Mouse (Mus musculus) intestine, embryonic 15.5 days (tissue): Measurements from ENCODE around the gene 4930432M17Rik. TPM values are rescaled to one million over a fixed set of nuclear protein-coding genes. Genes with fewer than 3 reads are reported as not detected.

ENCODE experiments used
- ATAC-seq: fragments of 200-750 bp; cut with Nextera tagmentation; 2 replicates; pipeline ENCODE4 v1.8.0; 2017; ENCODE audit warnings: moderate TSS enrichment, moderate library complexity
- H3K27ac ChIP-seq: fragments of 300-500 bp; sonication (generic); 2 replicates; pipeline ENCODE4 v1.5.1; 2015; ENCODE audit warnings: mild to moderate bottlenecking, inconsistent platforms
- H3K27me3 ChIP-seq: fragments of 300-500 bp; sonication (generic); replicated peaks from 2 replicates; pipeline ENCODE4 v1.6.1; 2015; ENCODE audit warnings: inconsistent platforms
- H3K36me3 ChIP-seq: fragments of 300-500 bp; sonication (generic); 2 replicates; pipeline ENCODE4 v1.6.1; 2015; ENCODE audit warnings: inconsistent platforms
- H3K4me1 ChIP-seq: fragments of 300-500 bp; sonication (generic); replicated peaks from 2 replicates; pipeline ENCODE4 v1.6.1; 2015; ENCODE audit warnings: inconsistent platforms
- H3K4me2 ChIP-seq: fragments of 300-500 bp; sonication (generic); replicated peaks from 2 replicates; pipeline ENCODE4 v1.6.1; 2015; ENCODE audit warnings: mild to moderate bottlenecking, inconsistent platforms
- H3K4me3 ChIP-seq: fragments of 300-500 bp; sonication (generic); replicated peaks from 2 replicates; pipeline ENCODE4 v1.5.1; 2015; ENCODE audit warnings: inconsistent platforms
- H3K9ac ChIP-seq: fragments of 300-500 bp; sonication (generic); 2 replicates; pipeline ENCODE4 v1.6.1; 2015; ENCODE audit warnings: inconsistent platforms
- H3K9me3 ChIP-seq: fragments of 300-500 bp; sonication (generic); 2 replicates; pipeline ENCODE4 v1.6.1; 2016; ENCODE audit warnings: inconsistent platforms
- WGBS: fragments of 180-500 bp; shearing (Covaris S2); methylation state at CpG from one replicate; pipeline ENCODE4 v1.1.7; 2015; 5-methylcytosine and 5-hydroxymethylcytosine counted together
- polyA plus RNA-seq: library from polyadenylated mRNA; unstranded; fragments of >200 nt; fragmentation: Nextera tagmentation; extraction: Ambion mirVana; gene quantifications from 2 replicates; pipeline ENCODE4 v1.2.1, GENCODE M21; 2015

Gene 4930432M17Rik
- polyA plus RNA-seq, 1 experiment from 2014 or later = not detected

DNA sequence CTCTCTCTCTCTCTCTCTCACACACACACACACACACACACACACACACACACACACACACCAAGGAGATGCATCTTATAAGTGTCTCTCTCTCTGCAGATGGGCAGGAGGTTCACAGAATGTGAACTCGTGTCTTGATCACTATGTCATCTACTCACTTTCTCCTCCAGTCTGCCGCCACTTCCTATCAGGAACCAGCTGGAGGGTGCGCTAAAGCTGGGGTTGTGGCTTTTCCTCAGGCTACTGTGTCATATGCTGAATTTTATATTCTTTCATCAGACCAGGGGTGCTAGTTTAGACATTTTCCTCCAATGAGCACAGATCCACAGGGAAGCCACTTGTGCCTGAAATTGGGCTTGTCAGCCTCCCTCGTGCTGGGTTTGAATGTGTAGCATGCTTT is 59.1 kb downstream of the 4930432M17Rik start:
- Histone ChIP-seq H3K27ac (no peak overlapping the region), H3K9ac (no peak overlapping the region), H3K27me3 (no peaks in the 10 kb centered on the region), H3K4me3 (no peak overlapping the region), H3K4me2 (no peak overlapping the region), H3K36me3 (0 out of 2 replicates have a peak, but pooled peaks cover 5% of the 10 kb centered on the region), H3K9me3 (no peaks in the 10 kb centered on the region), H3K4me1 (peaks cover under 1% of the 10 kb centered on the region; the same call in 1 of the 2 replicates)
- ATAC-seq = no peak
- WGBS = 82% methylated on average over 4 of the region's 4 CpGs

Other genes starting within 250 kb of the 4930432M17Rik start
- gene Cnn3, start 244.3 kb upstream of the 4930432M17Rik start, polyA plus RNA-seq = 414 and 470 TPM in 2 replicates
- gene Slc44a3, start 138.4 kb upstream of the 4930432M17Rik start, polyA plus RNA-seq = 42.5 and 45.3 TPM in 2 replicates
- 23.3 and 27.5 TPM in 2 replicates for gene F3, start 52.8 kb downstream of the 4930432M17Rik start, polyA plus RNA-seq
- gene Abcd3, start 144.5 kb downstream of the 4930432M17Rik start, polyA plus RNA-seq = 59.4 and 61.7 TPM in 2 replicates